Mouse (Mus musculus) limb, embryonic 10.5 days (tissue): ENCODE measurements at regions not wholly inside any gene's neighbourhood (a gene's known extent, or its start where the extent isn't known, plus 50 kb on each side); places are given as distances from the start of the nearest gene placed in this dataset.

Experiments used
- DNase-seq: peaks from one replicate; pipeline ENCODE4 v3.0.0-alpha.2; 2017; ENCODE audit warnings: low spot score
- H3K27ac ChIP-seq: fragments of 300-500 bp; sonication (generic); 2 replicates; pipeline ENCODE4 v1.5.1; 2016; ENCODE audit warnings: mild to moderate bottlenecking
- H3K27me3 ChIP-seq: fragments of 300-500 bp; sonication (generic); 2 replicates; pipeline ENCODE4 v1.6.1; 2016; ENCODE audit warnings: low read depth, mild to moderate bottlenecking; ENCODE audit not compliant: poor library complexity, severe bottlenecking
- H3K36me3 ChIP-seq: fragments of 300-500 bp; sonication (generic); 2 replicates; pipeline ENCODE4 v1.6.1; 2016; ENCODE audit warnings: mild to moderate bottlenecking, moderate library complexity
- H3K4me1 ChIP-seq: fragments of 300-500 bp; sonication (generic); 2 replicates; pipeline ENCODE4 v1.6.1; 2016
- H3K4me3 ChIP-seq: fragments of 300-500 bp; sonication (generic); 2 replicates; pipeline ENCODE4 v1.5.1; 2016; ENCODE audit warnings: mild to moderate bottlenecking, moderate library complexity
- H3K9me3 ChIP-seq: fragments of 300-500 bp; sonication (generic); replicated peaks from 2 replicates; pipeline ENCODE4 v1.6.1; 2016; ENCODE audit warnings: mild to moderate bottlenecking
- WGBS: fragments of 180-500 bp; shearing (Covaris S2); methylation state at CpG from one replicate; pipeline ENCODE4 v1.1.7; 2016; 5-methylcytosine and 5-hydroxymethylcytosine counted together

DNA sequence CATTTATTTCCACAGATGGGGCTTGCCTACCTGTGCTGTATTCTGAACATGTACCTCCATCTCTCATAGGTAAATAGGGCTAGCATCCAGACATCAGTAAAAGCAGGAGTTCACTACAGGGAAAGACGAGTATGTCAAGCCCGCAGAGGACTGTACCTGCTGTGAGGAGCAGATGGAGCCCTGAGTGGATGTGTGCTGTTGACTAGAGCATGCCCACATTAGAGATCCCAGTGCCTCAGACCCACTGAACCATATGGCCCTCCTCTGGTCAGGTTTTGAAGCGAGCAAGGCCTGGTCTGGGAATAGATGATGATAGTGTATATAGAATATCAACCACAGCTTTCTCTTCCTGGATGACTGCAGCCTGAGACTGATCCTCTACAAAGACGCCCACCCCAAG lies 394.7 kb upstream of the Hs6st1 start:
- Histone ChIP-seq H3K27ac (no peak overlapping the region), H3K4me3 (no peak overlapping the region), H3K27me3 (no peaks in the 10 kb centered on the region), H3K36me3 (no peaks in the 10 kb centered on the region), H3K4me1 (no peaks in the 10 kb centered on the region), H3K9me3 (no peaks in the 10 kb centered on the region)
- no peak for DNase-seq
- WGBS, result 80% methylated on average over 4 of the region's 4 CpGs

DNA sequence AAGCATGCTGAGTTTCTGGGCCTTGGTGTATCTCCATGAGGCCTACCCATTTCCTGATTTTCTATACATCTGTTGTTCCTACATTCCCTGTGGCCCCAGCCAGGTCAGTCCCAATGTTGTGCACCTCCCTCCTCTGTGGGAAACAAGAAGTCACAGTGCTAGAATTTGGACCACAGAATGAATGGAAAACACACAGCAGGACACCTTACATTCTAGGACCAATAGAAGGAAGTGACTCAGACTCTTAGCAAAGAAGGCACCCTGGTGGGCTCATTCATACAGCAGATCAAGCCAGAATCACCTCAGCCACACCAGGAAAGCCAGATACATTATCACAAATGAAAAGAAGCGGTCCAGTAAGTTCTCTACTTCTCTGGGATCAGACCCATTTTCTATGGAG lies 394.2 kb upstream of the Hs6st1 start:
- Histone ChIP-seq H3K4me3 (no peak overlapping the region), H3K27ac (no peak overlapping the region), H3K27me3 (no peaks in the 10 kb centered on the region), H3K9me3 (no peaks in the 10 kb centered on the region), H3K4me1 (no peaks in the 10 kb centered on the region), H3K36me3 (no peaks in the 10 kb centered on the region)
- WGBS, result 98% methylated on average over 1 of the region's 1 CpGs
- no peak for DNase-seq

DNA sequence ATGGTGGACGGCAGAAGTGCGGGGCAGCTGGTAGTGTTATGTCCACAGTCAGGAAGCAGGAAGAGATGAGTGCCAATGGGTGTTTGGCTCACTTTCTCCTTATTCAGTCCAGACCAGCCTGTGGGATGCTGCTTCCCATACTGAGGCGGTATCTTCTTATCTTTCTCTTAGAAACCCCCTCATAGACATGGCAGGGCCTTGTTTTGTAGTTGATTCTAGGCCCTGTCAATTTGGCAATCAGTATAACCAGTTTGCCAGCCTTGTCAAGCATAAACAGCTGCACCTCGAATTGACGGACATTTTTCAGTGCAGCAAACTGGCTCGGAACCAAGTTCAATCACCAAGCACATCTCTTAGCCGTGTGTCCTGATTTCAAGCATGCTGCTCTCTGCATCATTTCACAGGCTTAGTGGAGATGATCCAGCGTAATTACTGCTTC lies 385.7 kb upstream of the Hs6st1 start:
- no peaks in the 10 kb centered on the region for H3K9me3 ChIP-seq
- H3K27me3 ChIP-seq, result no peaks in the 10 kb centered on the region
- no peak overlapping the region for H3K27ac ChIP-seq
- WGBS, result 90% methylated on average over 8 of the region's 8 CpGs
- H3K4me1 ChIP-seq, result no peaks in the 10 kb centered on the region
- H3K4me3 ChIP-seq, result no peak overlapping the region
- no peaks in the 10 kb centered on the region for H3K36me3 ChIP-seq
- DNase-seq, result no peak

DNA sequence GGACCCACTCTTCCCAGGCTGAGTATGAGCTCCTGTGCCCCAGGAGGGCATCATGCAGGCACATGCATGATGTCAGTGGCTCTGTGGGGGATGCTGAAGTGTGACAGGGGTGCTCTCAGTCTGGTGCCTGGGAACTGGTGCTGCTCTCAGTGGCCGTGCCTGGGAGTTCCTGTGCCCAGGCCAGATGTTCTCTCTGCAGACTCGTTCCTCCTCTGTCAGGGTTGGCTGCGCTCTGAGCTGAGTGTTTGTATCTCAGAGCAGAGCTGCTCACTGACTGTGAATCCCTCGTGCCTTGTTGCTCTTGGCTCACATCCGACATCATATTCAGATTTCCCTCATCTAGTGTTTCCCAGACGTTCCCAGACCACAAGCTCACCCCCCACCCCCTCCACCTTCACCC lies 382.5 kb upstream of the Hs6st1 start:
- no peak for DNase-seq

DNA sequence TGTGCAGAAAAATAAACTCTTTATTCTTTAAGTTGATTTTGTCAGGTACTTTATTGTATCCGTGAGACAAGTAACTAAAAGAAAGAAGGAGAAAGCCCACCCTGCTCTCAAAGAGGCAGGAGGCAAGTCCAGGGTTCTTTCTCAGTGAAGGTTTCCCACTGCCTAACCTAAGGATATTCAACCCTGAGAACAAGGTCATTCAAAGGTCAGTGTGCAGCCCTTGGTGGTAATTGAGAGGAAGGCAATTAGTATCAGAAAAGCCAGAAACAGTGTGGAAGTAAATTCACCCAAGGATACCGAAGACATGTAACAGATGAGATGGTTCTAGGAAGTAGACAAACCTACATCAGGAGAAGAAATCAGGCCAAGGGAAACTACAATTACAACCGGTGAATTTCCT lies 373.9 kb upstream of the Hs6st1 start:
- no peaks in the 10 kb centered on the region for H3K9me3 ChIP-seq
- no peaks in the 10 kb centered on the region for H3K27me3 ChIP-seq
- H3K27ac ChIP-seq, result no peak overlapping the region
- WGBS, result 45% methylated on average over 3 of the region's 3 CpGs
- no peaks in the 10 kb centered on the region for H3K36me3 ChIP-seq
- no peak overlapping the region for H3K4me3 ChIP-seq
- DNase-seq, result no peak
- peaks cover 11% of the 10 kb centered on the region for H3K4me1 ChIP-seq

More for the DNA sequence above, 382.5 kb upstream of the Hs6st1 start:
- Histone ChIP-seq H3K27ac (no peak overlapping the region), H3K4me1 (peaks cover 4% of the 10 kb centered on the region; the same call in 1 of the 2 replicates), H3K27me3 (no peaks in the 10 kb centered on the region), H3K9me3 (no peaks in the 10 kb centered on the region), H3K4me3 (no peak overlapping the region), H3K36me3 (no peaks in the 10 kb centered on the region)
- WGBS, result 60% methylated on average over 6 of the region's 6 CpGs

DNA sequence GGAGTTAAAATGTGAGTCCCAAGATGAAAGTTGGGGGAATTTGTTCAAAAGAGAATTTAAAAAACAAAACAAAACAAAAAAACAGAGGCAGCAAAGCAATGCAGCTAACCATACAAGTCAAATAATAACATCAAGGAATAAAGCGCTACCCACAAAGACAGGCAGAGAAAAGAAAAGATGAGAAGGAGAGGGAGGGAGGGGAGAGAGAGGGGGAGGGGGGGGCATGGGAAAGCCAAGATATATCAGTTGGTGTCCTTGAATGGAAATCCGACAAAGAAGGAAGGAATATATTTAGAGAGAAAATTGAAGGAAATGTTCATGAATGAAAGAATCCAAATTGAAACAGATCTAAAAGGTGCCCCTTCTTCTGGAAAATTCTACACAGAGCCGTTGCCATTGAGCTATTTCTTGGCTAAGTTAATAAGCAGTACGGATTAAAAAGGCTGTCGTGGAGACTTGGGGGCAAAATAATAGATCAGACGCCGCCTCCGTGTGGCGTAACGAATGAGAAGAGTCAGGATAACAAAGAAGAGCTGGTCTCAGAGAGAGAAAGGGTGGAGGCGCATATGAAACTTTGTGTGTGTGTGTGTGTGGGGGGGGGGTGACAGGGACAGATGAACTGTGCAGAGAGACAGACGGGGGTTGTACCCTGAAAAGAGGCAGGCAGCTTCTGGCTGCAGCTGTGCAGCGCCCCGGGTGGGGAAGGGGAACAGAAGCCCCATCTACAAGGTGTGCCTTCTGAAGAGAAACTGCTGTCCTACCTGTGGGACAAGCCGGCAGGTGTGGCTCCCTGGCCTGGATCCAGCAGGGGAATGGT lies 373.2 kb upstream of the Hs6st1 start:
- WGBS, result 73% methylated on average over 15 of the region's 15 CpGs
- Histone ChIP-seq H3K4me3 (no peak overlapping the region), H3K27me3 (no peaks in the 10 kb centered on the region), H3K27ac (no peak overlapping the region), H3K4me1 (peaks cover 10% of the 10 kb centered on the region), H3K9me3 (no peaks in the 10 kb centered on the region), H3K36me3 (no peaks in the 10 kb centered on the region)
- no peak for DNase-seq

DNA sequence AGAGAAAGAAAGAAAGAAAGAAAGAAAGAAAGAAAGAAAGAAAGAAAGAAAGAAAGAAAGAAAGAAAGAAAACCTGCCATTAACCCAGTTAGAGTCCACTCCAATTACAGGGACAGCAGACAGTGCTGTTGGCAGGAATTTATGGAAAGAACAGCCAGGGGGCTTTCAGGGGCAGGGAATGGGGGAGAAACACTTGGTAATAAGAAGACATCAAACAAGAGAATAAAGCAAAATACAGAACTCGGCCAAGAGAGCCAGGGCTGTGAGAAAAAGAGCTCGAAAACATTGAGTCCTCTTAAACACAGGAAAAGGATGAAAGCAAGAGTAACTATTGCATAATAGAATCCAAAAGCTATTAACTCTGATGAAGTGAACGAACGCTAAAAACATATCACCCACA lies 371.0 kb upstream of the Hs6st1 start:
- DNase-seq, result no peak
- 34% methylated on average over 4 of the region's 4 CpGs for WGBS

DNA sequence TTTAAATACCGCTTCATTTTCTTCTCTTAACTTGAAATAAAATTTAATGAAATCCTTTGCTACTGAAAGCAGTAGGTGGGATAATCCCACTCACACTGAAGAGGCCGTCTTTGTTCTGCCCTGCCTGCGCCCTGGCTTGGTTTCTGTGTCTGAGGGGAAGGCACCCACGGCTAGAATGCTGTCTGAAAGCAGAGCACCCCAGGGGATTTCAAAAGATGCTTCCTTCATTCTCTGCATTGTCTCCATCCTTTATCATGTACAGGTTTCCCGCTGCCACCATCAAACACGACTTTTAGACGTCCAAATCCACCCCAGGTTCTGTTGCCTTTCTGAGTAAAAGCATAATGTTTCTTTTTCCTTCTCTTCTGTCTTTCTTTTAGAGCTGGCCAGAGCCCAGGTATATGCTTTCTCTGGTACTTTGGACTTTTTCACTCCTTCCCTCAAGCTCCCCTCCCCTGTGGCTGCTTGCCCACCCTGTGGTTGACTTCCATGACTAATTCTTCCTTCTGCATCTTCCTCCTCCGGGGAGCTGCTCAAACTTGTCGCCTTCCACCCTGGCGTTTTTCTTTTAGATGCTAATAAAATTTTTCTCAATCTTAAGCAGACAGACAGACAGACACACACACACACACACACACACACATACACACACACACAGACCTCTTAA lies 370.2 kb upstream of the Hs6st1 start:
- Histone ChIP-seq H3K27ac (no peak overlapping the region), H3K27me3 (no peaks in the 10 kb centered on the region), H3K4me3 (no peak overlapping the region), H3K36me3 (no peaks in the 10 kb centered on the region), H3K4me1 (peaks cover 6% of the 10 kb centered on the region), H3K9me3 (no peaks in the 10 kb centered on the region)
- DNase-seq, result no peak
- WGBS, result 35% methylated on average over 10 of the region's 10 CpGs

More for the DNA sequence above, 371.0 kb upstream of the Hs6st1 start:
- Histone ChIP-seq H3K27me3 (no peaks in the 10 kb centered on the region), H3K9me3 (no peaks in the 10 kb centered on the region), H3K36me3 (no peaks in the 10 kb centered on the region), H3K4me1 (peaks cover 6% of the 10 kb centered on the region), H3K4me3 (no peak overlapping the region), H3K27ac (no peak overlapping the region)

DNA sequence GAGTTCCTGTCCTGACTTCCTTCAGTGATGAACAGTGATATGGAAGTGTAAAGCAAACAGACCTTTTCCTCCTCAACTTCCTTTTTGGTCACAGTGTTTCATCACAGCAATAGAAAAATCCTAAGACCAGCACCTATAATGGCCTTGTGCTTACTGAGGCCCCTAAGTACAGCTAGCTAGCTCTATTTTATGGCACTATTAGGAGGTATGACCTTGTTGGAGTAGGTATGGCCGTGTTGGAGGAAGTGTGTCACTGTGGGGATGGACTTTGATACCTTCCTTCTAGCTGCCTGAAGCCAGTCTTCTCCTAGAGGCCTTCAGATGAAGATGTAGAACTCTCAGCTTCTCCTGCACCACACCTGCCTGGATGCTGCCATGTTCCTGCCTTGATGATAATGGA lies 365.6 kb upstream of the Hs6st1 start:
- Histone ChIP-seq H3K9me3 (no peaks in the 10 kb centered on the region), H3K27ac (no peak overlapping the region), H3K27me3 (no peaks in the 10 kb centered on the region), H3K4me3 (no peak overlapping the region), H3K4me1 (no peaks in the 10 kb centered on the region), H3K36me3 (no peaks in the 10 kb centered on the region)
- WGBS, result 55% methylated on average over 1 of the region's 1 CpGs
- no peak for DNase-seq

DNA sequence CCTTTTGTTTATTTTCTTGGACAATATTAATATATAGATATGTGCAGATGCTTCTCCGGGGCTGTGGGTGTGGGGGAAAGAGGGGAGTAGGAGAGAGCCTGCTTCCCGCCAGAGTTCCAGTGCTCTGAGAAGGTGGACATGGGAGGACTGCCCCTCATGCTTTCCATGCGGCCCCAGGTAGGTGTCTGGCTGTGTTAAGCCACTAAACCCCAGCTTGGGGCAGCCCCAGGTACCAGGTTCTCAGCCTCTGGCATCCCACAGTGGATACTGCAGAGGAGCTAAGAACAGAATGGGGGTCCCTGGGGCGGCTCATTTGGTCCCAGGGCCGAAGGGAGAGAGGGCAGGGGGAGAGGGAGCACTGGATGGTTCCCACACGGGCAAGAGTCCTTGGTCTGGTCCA lies 361.9 kb upstream of the Hs6st1 start:
- Histone ChIP-seq H3K9me3 (no peaks in the 10 kb centered on the region), H3K27me3 (no peaks in the 10 kb centered on the region), H3K4me3 (no peak overlapping the region), H3K4me1 (no peaks in the 10 kb centered on the region), H3K36me3 (no peaks in the 10 kb centered on the region), H3K27ac (no peak overlapping the region)
- 84% methylated on average over 6 of the region's 6 CpGs for WGBS
- no peak for DNase-seq

DNA sequence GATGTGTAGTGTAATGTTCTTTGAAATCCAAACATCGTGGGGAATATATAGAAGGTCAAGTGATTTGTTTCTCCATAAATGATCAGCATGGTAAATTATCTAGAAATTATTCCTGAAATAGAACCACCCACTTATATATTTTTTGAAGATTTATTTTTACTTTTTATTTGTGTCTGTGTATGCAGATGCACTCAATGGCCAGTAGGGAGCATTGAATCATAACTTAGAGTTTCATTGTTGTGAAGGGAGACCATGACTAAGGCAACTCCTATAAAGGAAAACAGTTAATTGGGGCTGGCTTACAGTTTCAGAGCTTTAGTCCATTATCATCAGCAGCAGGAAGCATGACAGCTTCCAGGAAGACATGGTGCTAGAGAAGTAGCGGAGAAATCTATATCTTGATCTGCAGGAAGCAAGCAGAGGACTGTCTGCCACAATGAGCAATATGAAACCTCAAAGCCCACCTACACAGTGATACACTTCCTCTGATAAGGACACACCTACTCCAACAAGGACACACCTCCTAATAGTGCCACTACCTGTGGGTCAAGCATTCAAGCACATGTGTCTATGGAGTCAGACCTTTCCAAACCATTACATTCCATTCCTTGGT lies 359.9 kb upstream of the Hs6st1 start:
- WGBS, result 96% methylated on average over 2 of the region's 2 CpGs

DNA sequence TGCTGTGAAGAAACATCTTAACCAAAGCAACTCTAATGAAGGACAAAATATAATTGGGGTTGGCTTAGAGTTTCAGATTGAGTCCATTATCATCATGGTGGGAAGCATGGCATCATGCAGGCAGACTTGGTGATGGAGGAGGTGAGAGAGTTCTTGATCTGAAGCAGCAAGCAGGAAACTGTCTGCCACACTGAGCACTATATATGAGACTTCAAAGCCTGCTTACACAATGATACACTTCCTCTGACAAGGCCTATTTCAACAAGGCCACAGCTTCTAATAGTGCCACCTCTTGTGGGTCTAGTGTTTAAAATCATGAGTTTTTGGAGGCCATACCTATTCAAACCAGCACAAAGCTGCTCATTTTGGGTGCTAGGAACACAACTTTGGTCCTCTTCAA lies 359.0 kb upstream of the Hs6st1 start:
- no peak for DNase-seq
- Histone ChIP-seq H3K4me1 (no peaks in the 10 kb centered on the region), H3K27me3 (no peaks in the 10 kb centered on the region), H3K27ac (no peak overlapping the region), H3K9me3 (no peaks in the 10 kb centered on the region), H3K36me3 (no peaks in the 10 kb centered on the region), H3K4me3 (no peak overlapping the region)

More for the DNA sequence above, 359.9 kb upstream of the Hs6st1 start:
- Histone ChIP-seq H3K27me3 (no peaks in the 10 kb centered on the region), H3K4me3 (no peak overlapping the region), H3K36me3 (no peaks in the 10 kb centered on the region), H3K27ac (no peak overlapping the region), H3K4me1 (no peaks in the 10 kb centered on the region), H3K9me3 (no peaks in the 10 kb centered on the region)
- no peak for DNase-seq

DNA sequence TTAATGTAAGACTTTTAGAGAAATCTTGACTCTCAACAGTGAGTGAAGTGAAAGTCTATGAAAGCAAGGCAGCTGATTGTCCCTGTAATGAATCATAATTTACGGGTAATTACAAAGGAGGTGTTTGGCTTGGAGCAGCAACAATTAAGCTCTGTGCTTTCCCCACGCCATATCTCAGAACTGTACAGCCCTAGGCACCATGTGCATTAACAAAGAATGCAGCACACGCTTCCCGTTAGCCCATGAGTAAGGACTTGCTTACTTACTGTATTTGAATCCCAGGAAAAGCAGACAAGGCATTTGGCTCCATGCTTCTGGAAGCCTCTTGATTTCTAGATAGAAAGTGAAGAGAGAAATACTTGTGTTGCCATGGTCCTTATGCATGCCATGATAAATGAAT lies 354.2 kb upstream of the Hs6st1 start:
- no peaks in the 10 kb centered on the region for H3K27me3 ChIP-seq
- no peak overlapping the region for H3K4me3 ChIP-seq
- DNase-seq, result no peak
- H3K4me1 ChIP-seq, result no peaks in the 10 kb centered on the region
- H3K9me3 ChIP-seq, result no peaks in the 10 kb centered on the region
- WGBS, result 80% methylated on average over 4 of the region's 4 CpGs
- H3K36me3 ChIP-seq, result no peaks in the 10 kb centered on the region
- H3K27ac ChIP-seq, result no peak overlapping the region
